Mouse (Mus musculus): ENCODE measurements around the gene Nptn.
A peak's percentile ranks its signal among the peaks of the same experiment; 100 is the strongest.

GRCm38 (mm10) chr9:58662007-58662406, 80.0 kb downstream of the Nptn start:
- TF ChIP-seq CTCF (IDR thresholded peaks at IDR 0.05; ENCODE audit: insufficient read depth, low read length) (0 out of 2 replicates have a peak, but pooled peaks have one; percentile 10), POLR2A (IDR thresholded peaks at IDR 0.05; ENCODE audit: borderline replicate concordance, extremely low read depth, low read depth, low read length) (no peak)
